Mouse (Mus musculus) lung, postnatal 10 days (tissue): ENCODE measurements around the gene Ptprn2.

Experiments used
- DNase-seq: peaks from one replicate; pipeline ENCODE4 v3.0.0; 2021

Ptprn2 gene

DNA sequence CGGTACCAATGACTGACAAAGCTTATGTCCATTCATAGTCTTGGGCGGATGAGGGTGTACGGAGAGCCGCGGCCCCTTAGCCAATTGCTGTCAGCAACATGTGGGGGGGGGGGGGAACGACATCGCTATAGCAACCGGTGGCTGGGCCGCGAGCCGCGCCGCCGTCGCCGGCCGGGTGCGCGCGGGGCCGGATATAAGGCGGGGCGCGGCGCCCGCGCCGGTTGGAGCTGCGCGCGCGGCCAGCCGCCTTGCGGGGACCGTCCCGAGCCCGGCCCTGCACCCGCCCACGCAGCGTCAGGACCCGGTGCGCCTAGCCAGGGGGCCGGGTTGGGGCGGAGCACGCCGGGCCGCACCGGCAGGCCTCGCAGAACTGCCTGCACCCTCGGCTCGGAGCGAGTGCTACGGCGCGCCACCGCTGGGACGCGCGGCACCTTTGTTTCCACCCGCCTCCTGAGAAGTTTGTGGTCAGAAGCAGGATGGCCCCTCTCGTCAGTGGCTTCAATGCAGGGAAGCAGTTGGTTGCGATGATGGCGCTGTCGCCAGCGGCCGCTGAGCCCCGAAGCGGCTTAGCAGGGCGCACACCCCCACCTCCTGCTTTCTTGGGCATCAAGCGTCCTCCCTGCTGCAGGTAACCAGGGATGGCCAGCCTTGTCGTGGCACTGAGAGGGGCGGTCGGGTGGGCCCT lies 668.3 kb downstream of the Ptprn2 start:
- peak; percentile 51 for DNase-seq

DNA sequence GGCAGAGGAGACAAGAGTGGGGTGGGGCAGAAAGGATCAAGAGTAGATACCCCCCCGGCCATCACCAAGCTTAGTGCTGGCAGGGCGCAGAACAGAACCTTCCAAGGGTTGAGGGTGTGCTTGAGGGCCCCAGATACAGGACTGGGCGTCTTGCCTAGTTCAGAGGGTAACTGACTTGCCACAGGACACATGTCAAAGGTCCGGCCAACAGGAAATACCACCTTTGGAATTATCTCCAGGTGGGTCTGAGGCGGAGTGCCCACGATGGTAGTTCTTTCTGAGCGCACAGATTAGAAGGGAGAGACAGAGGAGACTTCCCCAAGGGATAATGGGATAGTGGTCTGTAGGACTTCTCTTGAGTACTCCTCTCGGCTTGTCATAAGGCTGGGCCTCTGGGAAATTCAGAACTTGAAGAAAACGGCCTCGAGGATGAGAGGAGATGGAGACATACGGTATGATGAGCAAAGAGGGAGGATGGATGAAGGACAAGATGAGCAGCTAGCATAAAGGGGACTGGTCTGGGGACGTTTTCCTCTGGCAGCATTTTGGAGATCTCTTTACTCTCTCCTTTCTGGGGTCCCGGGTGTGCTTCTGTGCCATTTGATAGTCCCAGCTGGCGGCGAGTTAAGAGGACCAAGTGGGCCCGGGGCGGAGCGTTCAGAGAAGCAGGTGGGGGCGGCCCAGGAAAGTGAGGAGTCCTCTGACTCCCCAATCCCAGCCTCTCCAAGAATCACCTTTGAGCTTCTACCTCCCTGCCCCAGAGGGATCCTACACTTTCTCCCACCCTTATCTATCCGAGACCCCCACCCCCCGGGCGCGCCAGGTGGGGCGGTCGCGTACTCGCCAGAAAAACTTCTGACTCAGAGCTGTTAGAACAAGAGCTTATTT lies 669.1 kb downstream of the Ptprn2 start:
- no peak for DNase-seq

DNA sequence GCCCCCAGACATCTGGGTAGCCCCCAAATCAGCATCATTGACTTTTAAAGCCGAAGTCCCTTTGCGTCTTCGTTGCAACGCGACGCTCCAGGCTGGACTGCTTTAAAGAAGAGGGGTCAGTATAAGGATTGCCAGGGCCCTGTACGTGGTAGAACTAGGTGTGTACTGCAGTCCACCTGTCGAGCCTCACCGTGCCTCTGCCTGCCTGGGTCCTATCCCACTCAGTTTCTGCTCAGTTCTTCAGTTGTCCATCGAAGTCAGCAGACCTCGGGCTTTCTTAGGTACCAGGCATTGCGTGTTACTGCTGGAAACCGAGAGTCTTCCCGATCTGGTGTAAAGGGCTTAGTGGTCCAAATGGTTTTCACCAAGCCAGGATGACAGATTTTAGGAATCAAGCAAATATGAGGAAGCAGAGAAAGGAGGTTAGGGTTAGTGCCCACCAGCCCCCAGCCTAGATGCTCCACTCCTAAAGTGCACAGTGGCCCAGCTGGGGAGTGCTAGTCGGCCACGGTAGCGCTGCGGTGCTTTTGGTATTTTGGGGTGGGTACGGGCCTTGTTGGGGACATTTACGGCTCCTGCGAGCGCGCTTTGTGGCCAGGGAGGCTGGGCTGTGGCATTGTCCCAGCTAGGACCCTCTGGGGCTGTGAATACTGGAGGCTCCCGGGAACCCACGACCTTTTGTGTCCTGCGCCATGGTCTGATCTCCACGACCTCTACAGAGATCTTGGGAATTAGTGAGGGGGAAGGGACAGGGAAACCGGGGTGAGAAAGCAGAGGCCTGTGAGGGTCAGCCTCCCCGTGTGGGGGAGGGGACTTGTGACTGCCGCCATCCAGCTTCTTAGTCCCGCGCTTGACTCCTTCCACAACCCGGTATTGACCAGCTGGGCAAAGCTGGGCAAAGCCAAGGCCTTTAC lies 670.0 kb downstream of the Ptprn2 start:
- DNase-seq, result no peak

GRCm38 (mm10) chr12:117156256-117156655 lies 670.7 kb downstream of the Ptprn2 start:
- no peak for DNase-seq

GRCm38 (mm10) chr12:117156786-117157185 lies 671.3 kb downstream of the Ptprn2 start:
- DNase-seq, result no peak

DNA sequence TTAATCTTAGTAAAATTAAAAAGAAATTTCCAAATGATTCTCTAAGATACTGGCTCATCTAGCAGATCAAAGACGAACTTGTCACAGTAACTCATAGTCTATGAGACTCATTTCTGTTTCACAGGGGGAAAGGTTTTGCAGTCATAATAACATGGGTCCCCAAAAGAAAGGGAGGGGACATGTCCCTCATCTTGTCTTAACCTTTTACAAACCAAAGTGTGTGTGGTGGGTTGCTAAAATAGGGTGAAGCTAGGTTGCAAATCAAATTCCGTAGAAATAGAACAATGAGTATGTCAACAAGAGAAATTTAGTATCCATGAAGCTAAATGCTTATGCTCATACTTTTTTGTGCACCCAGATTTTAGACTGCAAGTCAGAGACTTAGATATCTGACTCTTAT lies 671.7 kb downstream of the Ptprn2 start:
- DNase-seq, result no peak

DNA sequence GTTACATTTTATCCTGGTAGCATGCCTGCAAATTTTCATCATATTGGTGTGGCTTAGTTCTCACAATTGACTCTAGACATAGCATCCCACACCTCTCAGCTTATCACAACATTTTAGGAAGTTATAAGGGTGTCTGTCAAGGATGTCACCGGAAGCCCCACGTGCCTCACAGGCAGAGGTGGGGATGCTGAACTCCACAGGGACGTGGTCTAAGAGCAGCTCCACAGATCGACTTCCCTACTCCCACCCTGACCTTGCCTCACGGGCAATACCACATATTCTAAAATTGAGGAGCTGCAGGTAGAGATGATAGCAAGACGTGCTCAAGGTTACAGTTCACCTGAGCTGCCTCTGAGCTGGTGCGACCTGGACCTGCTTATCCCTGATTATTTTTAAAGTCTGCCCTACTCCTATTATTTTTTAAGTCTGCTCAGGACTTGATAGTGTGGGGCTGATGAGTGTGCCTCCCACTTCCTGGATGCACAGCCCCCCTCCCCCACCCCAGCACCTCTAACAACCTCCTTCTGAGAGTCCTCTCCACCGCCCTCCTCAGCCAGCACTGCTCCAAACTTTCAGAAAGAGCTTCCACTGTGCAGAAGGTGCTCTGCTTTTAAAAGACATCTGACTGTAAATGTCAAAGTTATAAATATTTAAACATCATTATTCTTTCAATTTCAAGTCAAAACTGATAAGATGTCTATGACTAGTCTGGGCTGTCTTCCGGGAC lies 672.3 kb downstream of the Ptprn2 start:
- no peak for DNase-seq

- DNase-seq, result no peak
These were observed 673.6 kb downstream of the Ptprn2 start for GRCm38 (mm10) chr12:117158950-117159668.

- no peak for DNase-seq
These were observed 674.2 kb downstream of the Ptprn2 start for GRCm38 (mm10) chr12:117159669-117160210.

DNA sequence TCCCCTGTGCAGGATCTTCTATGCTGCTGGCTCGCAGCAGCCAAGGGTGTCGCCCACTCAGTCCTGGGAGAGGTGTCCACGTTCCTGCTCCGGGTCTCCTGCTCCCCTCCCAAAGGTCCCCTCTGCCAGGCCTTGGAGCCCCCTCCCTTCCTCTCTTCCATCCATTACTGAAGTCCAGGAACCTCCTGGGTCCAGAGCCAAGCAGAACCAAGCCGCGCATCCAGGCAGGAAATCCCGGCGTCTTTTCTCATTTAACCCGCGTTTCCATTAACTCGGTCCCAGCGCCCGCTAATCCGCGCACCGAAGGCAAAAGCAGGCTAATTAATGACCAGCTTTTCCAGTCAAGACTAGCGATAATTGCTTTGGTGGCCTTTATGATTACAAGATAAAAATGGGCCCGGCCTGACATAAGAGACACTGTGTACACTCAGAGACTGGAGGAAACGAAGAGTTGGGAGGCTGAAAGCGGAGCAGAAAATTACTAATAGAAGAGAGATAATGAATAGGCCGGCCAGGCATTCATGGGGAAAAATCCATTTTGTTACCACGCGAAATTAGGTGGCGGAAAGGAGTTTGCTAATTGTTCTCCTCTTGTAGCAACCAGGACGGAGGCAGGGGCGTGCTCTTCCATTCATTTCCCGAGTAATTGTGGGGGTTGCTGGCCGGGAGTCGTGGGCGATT lies 674.8 kb downstream of the Ptprn2 start:
- DNase-seq, result no peak

- no peak for DNase-seq
These were observed 676.7 kb downstream of the Ptprn2 start for GRCm38 (mm10) chr12:117162180-117162579.

- peak; percentile 37 for DNase-seq
These were observed 678.3 kb downstream of the Ptprn2 start for GRCm38 (mm10) chr12:117163789-117164188.

GRCm38 (mm10) chr12:117166266-117166665 lies 680.7 kb downstream of the Ptprn2 start:
- DNase-seq, result no peak

- DNase-seq, result no peak
These were observed 684.1 kb downstream of the Ptprn2 start for GRCm38 (mm10) chr12:117169670-117170069.

GRCm38 (mm10) chr12:117172529-117172884 lies 687.0 kb downstream of the Ptprn2 start:
- no peak for DNase-seq

- DNase-seq, result no peak
These were observed 687.5 kb downstream of the Ptprn2 start for GRCm38 (mm10) chr12:117172885-117173529.

DNA sequence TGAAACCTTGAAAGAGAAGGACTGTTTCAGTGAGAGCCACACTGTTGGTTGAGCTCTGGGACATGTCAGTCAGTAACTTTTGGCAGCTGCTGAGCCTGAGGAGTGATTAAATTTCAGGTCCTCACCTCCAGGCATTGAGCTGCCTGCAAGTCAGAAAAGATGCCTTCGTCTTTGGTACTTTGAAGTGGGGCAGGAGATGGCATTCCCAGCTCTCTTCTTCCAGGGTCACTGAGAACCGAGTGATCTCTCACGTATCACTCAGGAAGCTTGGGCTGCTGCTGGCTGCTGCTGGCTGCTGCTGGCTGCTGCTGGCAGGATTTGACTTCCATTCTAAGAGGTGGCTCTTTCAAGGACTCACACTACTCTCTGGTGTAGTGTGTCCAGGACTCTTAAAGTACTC lies 688.7 kb downstream of the Ptprn2 start:
- no peak for DNase-seq

- no peak for DNase-seq
These were observed 689.7 kb downstream of the Ptprn2 start for GRCm38 (mm10) chr12:117175072-117175681.

DNA sequence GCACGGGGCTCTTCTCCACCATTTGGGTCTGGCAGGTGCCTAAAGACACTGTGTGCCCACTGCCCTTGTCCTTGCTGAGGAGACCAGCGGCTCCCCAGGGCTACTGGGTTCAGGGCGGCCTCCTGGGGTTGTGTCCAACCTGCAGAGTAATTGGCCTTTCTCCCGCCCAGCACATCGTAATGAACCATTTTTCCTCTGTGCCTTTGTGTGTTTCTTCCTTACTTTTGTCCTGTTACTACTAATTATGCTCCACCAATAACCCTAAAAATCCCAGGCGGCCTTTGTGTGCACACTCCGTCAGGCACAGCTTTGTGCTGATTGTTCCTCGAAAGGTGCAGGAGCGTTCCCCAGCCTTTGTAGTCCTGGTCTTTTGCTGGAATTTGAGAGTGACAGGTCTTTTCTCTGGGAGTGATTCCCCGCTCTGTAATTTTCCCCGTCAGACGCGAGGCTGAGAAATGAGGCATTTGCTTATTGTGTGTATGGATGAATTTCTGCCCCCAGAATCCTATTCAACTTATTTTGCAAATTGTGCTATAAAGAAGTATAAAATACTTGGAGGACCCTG lies 690.8 kb downstream of the Ptprn2 start:
- no peak for DNase-seq

GRCm38 (mm10) chr12:117187167-117187566 lies 701.6 kb downstream of the Ptprn2 start:
- DNase-seq, result no peak
